Mouse (Mus musculus): ENCODE measurements around the gene Cnn1. TPM values are rescaled to one million over a fixed set of nuclear protein-coding genes. Genes with fewer than 3 reads are reported as not detected.

The Cnn1 gene
- polyA plus RNA-seq, 1 experiment from 2014 or later, result 1.2 TPM

- WGBS, result 88% methylated on average over 9 of the region's 9 CpGs
- Histone ChIP-seq H3K27me3 (ENCODE audit: control insufficient read depth, insufficient read depth, low read length) (no peaks in the 10 kb centered on the region), H3K4me1 (replicated peaks; ENCODE audit: control insufficient read depth, insufficient read depth, low read length) (no peaks in the 10 kb centered on the region), H3K36me3 (ENCODE audit: control insufficient read depth, insufficient read depth, low read length) (no peaks in the 10 kb centered on the region; the same call in 1 of the 2 replicates), H3K9ac (ENCODE audit: low read length) (no peak overlapping the region), H3K9me3 (ENCODE audit: control insufficient read depth, low read length) (no peaks in the 10 kb centered on the region), H3K4me2 (ENCODE audit: low read depth, low read length, severe bottlenecking) (no peak overlapping the region), H3K27ac (ENCODE audit: low read depth, low read length) (no peak overlapping the region), H3K4me3 (ENCODE audit: low read depth, low read length) (no peak overlapping the region)
- no peak for ATAC-seq (replicated peaks; ENCODE audit: low FRiP score)
- DNase-seq (ENCODE audit: low spot score), result no peak
Observed at GRCm38 (mm10) chr9:22108194-22108593, 9.2 kb downstream of the Cnn1 start.

- 91% methylated on average over 4 of the region's 4 CpGs for WGBS
- Histone ChIP-seq H3K4me1 (replicated peaks; ENCODE audit: control insufficient read depth, insufficient read depth, low read length) (peaks cover 5% of the 10 kb centered on the region), H3K27me3 (ENCODE audit: control insufficient read depth, insufficient read depth, low read length) (no peaks in the 10 kb centered on the region), H3K36me3 (ENCODE audit: control insufficient read depth, insufficient read depth, low read length) (no peaks in the 10 kb centered on the region; the same call in 1 of the 2 replicates), H3K4me2 (ENCODE audit: low read depth, low read length, severe bottlenecking) (peak overlapping the region; percentile 85; the same call in 1 of the 2 replicates), H3K9ac (ENCODE audit: low read length) (peak overlapping the region; percentile 83; the same call in 1 of the 2 replicates), H3K4me3 (ENCODE audit: low read depth, low read length) (no peak overlapping the region), H3K9me3 (ENCODE audit: control insufficient read depth, low read length) (no peaks in the 10 kb centered on the region), H3K27ac (ENCODE audit: low read depth, low read length) (no peak overlapping the region)
- ATAC-seq (replicated peaks; ENCODE audit: low FRiP score) (no peak), DNase-seq (ENCODE audit: low spot score) (no peak)
Observed at GRCm38 (mm10) chr9:22115635-22116034, 16.6 kb downstream of the Cnn1 start.

GRCm38 (mm10) chr9:22116086-22116485, 17.1 kb downstream of the Cnn1 start:
- Histone ChIP-seq H3K9me3 (ENCODE audit: control insufficient read depth, low read length) (no peaks in the 10 kb centered on the region), H3K4me3 (ENCODE audit: low read depth, low read length) (peak overlapping the region; percentile 92), H3K4me1 (replicated peaks; ENCODE audit: control insufficient read depth, insufficient read depth, low read length) (peaks cover 5% of the 10 kb centered on the region), H3K27ac (ENCODE audit: low read depth, low read length) (no peak overlapping the region), H3K4me2 (ENCODE audit: low read depth, low read length, severe bottlenecking) (peak overlapping the region; percentile 85), H3K27me3 (ENCODE audit: control insufficient read depth, insufficient read depth, low read length) (no peaks in the 10 kb centered on the region), H3K36me3 (ENCODE audit: control insufficient read depth, insufficient read depth, low read length) (no peaks in the 10 kb centered on the region; the same call in 1 of the 2 replicates), H3K9ac (ENCODE audit: low read length) (peak overlapping the region; percentile 83)
- 46% methylated on average over 15 of the region's 15 CpGs for WGBS
- ATAC-seq (replicated peaks; ENCODE audit: low FRiP score), result no peak
- DNase-seq (ENCODE audit: low spot score), result no peak

GRCm38 (mm10) chr9:22116740-22117426, 17.9 kb downstream of the Cnn1 start, which contains the start of gene Elof1:
TSS of gene Elof1 (minus strand) at chr9:22117172.
- no peaks in the 10 kb centered on the region; the same call in 1 of the 2 replicates for H3K36me3 ChIP-seq (ENCODE audit: control insufficient read depth, insufficient read depth, low read length)
- H3K4me1 ChIP-seq (replicated peaks; ENCODE audit: control insufficient read depth, insufficient read depth, low read length), result peaks cover 5% of the 10 kb centered on the region
- peak; percentile 95 for DNase-seq (ENCODE audit: low spot score)
- peak within 1 kb of the TSS; percentile 85 for H3K4me2 ChIP-seq (ENCODE audit: low read depth, low read length, severe bottlenecking)
- no peaks in the 10 kb centered on the region for H3K27me3 ChIP-seq (ENCODE audit: control insufficient read depth, insufficient read depth, low read length)
- H3K9ac ChIP-seq (ENCODE audit: low read length), result peak within 1 kb of the TSS; percentile 83
- under 1% methylated on average over 52 of the region's 52 CpGs for WGBS
- no peak within 1 kb of the TSS; the same call in 1 of the 2 replicates for H3K27ac ChIP-seq (ENCODE audit: low read depth, low read length)
- ATAC-seq (replicated peaks; ENCODE audit: low FRiP score), result peak; percentile 94
- no peaks in the 10 kb centered on the region for H3K9me3 ChIP-seq (ENCODE audit: control insufficient read depth, low read length)
- H3K4me3 ChIP-seq (ENCODE audit: low read depth, low read length), result peak within 1 kb of the TSS; percentile 92

- Histone ChIP-seq H3K27me3 (ENCODE audit: control insufficient read depth, insufficient read depth, low read length) (no peaks in the 10 kb centered on the region), H3K9ac (ENCODE audit: low read length) (no peak overlapping the region; the same call in 1 of the 2 replicates), H3K9me3 (ENCODE audit: control insufficient read depth, low read length) (no peaks in the 10 kb centered on the region), H3K4me1 (replicated peaks; ENCODE audit: control insufficient read depth, insufficient read depth, low read length) (peaks cover 5% of the 10 kb centered on the region), H3K4me2 (ENCODE audit: low read depth, low read length, severe bottlenecking) (peak overlapping the region; percentile 85), H3K36me3 (ENCODE audit: control insufficient read depth, insufficient read depth, low read length) (no peaks in the 10 kb centered on the region; the same call in 1 of the 2 replicates), H3K27ac (ENCODE audit: low read depth, low read length) (no peak overlapping the region), H3K4me3 (ENCODE audit: low read depth, low read length) (peak overlapping the region; percentile 92)
- WGBS, result 41% methylated on average over 10 of the region's 10 CpGs
- no peak for ATAC-seq (replicated peaks; ENCODE audit: low FRiP score)
- peak; percentile 67 for DNase-seq (ENCODE audit: low spot score)
Observed at GRCm38 (mm10) chr9:22117754-22118456, 18.9 kb downstream of the Cnn1 start.

- ATAC-seq (replicated peaks; ENCODE audit: low FRiP score), result no peak
- H3K9me3 ChIP-seq (ENCODE audit: control insufficient read depth, low read length), result no peaks in the 10 kb centered on the region
- no peak overlapping the region for H3K9ac ChIP-seq (ENCODE audit: low read length)
- H3K4me3 ChIP-seq (ENCODE audit: low read depth, low read length), result no peak overlapping the region
- WGBS, result 86% methylated on average over 4 of the region's 4 CpGs
- H3K27ac ChIP-seq (ENCODE audit: low read depth, low read length), result no peak overlapping the region
- H3K27me3 ChIP-seq (ENCODE audit: control insufficient read depth, insufficient read depth, low read length), result no peaks in the 10 kb centered on the region
- no peak for DNase-seq (ENCODE audit: low spot score)
- no peak overlapping the region for H3K4me2 ChIP-seq (ENCODE audit: low read depth, low read length, severe bottlenecking)
- no peaks in the 10 kb centered on the region for H3K36me3 ChIP-seq (ENCODE audit: control insufficient read depth, insufficient read depth, low read length)
- peaks cover 5% of the 10 kb centered on the region for H3K4me1 ChIP-seq (replicated peaks; ENCODE audit: control insufficient read depth, insufficient read depth, low read length)
Observed at GRCm38 (mm10) chr9:22119543-22119942, 20.5 kb downstream of the Cnn1 start.

GRCm38 (mm10) chr9:22121545-22121944, 22.5 kb downstream of the Cnn1 start:
- Histone ChIP-seq H3K36me3 (ENCODE audit: control insufficient read depth, insufficient read depth, low read length) (no peaks in the 10 kb centered on the region), H3K9ac (ENCODE audit: low read length) (no peak overlapping the region), H3K27ac (ENCODE audit: low read depth, low read length) (no peak overlapping the region), H3K4me1 (replicated peaks; ENCODE audit: control insufficient read depth, insufficient read depth, low read length) (no peaks in the 10 kb centered on the region; the same call in 1 of the 2 replicates), H3K9me3 (ENCODE audit: control insufficient read depth, low read length) (no peaks in the 10 kb centered on the region), H3K4me3 (ENCODE audit: low read depth, low read length) (no peak overlapping the region), H3K27me3 (ENCODE audit: control insufficient read depth, insufficient read depth, low read length) (no peaks in the 10 kb centered on the region), H3K4me2 (ENCODE audit: low read depth, low read length, severe bottlenecking) (no peak overlapping the region)
- ATAC-seq (replicated peaks; ENCODE audit: low FRiP score) (no peak), DNase-seq (ENCODE audit: low spot score) (no peak)

GRCm38 (mm10) chr9:22122005-22122404, 23.0 kb downstream of the Cnn1 start:
- DNase-seq (ENCODE audit: low spot score) (no peak), ATAC-seq (replicated peaks; ENCODE audit: low FRiP score) (no peak)
- 87% methylated on average over 3 of the region's 3 CpGs for WGBS
- Histone ChIP-seq H3K27me3 (ENCODE audit: control insufficient read depth, insufficient read depth, low read length) (no peaks in the 10 kb centered on the region), H3K27ac (ENCODE audit: low read depth, low read length) (no peak overlapping the region), H3K9ac (ENCODE audit: low read length) (no peak overlapping the region), H3K36me3 (ENCODE audit: control insufficient read depth, insufficient read depth, low read length) (no peaks in the 10 kb centered on the region), H3K9me3 (ENCODE audit: control insufficient read depth, low read length) (no peaks in the 10 kb centered on the region), H3K4me1 (replicated peaks; ENCODE audit: control insufficient read depth, insufficient read depth, low read length) (no peaks in the 10 kb centered on the region; the same call in 1 of the 2 replicates), H3K4me2 (ENCODE audit: low read depth, low read length, severe bottlenecking) (no peak overlapping the region), H3K4me3 (ENCODE audit: low read depth, low read length) (no peak overlapping the region)

All from forebrain, embryonic 11.5 days (tissue).